Mouse (Mus musculus) brain, embryonic 14.5 days (tissue): ENCODE data around the gene Aanat. TPM values are rescaled to one million over a fixed set of nuclear protein-coding genes. Genes with fewer than 3 reads are reported as not detected.
"Not testable (repeated sequence)": the region's sequence is repeated elsewhere in the genome, so short reads cannot be mapped to it uniquely, and the experiment has no call there.

Experiments
- DNase-seq: peaks from one replicate; pipeline ENCODE4 v3.0.0-alpha.2; 2011; ENCODE audit warnings: low read depth
- CTCF ChIP-seq: fragments of 200-500 bp; IDR thresholded peaks from 2 replicates; pipeline ENCODE4 v1.5.1; 2012; ENCODE audit warnings: inconsistent platforms, mild to moderate bottlenecking, moderate library complexity, borderline replicate concordance; ENCODE audit not compliant: insufficient read depth, insufficient read length; ENCODE audit errors: extremely low read depth
- POLR2A ChIP-seq: fragments of 200-500 bp; IDR thresholded peaks from 2 replicates; pipeline ENCODE4 v1.6.1; 2012; ENCODE audit warnings: mild to moderate bottlenecking, inconsistent platforms, borderline replicate concordance; ENCODE audit not compliant: poor library complexity, insufficient read depth, insufficient read length, severe bottlenecking; ENCODE audit errors: extremely low read depth
- polyA plus RNA-seq: library from polyadenylated mRNA; depleted of rRNA; stranded (reverse); fragments of >200 nt; gene quantifications from 2 replicates; pipeline ENCODE4 v1.2.3, GENCODE M21; 2012

Gene Aanat
- polyA plus RNA-seq, 1 experiment: 1.2 TPM

DNA sequence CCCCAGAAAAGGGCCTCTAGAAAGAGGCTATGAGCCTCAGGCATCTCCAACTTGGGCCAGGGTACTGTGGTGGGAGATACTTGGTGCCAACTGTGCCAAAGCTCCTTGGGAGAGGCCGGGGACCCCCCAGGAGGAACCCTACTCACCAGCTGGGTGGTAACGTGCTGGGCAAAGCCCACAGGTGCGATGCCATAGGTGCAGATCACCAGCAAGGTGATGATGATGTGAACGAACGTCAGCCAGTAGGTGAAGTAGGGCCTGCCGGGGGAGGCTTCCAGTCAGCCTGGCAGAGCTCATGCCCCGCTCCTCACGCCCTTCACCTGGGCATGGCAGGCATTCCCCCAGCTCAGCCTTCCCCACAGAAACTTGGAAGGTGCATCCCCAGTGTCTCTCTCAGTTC is 15.8 kb downstream of the Aanat start:
- TF ChIP-seq CTCF (no peak), POLR2A (no peak)
- DNase-seq: no peak

GRCm38 (mm10) chr11:116603339-116603738 is 17.1 kb downstream of the Aanat start:
- no peak for DNase-seq
- TF ChIP-seq CTCF (peak; percentile 37), POLR2A (no peak)

DNA sequence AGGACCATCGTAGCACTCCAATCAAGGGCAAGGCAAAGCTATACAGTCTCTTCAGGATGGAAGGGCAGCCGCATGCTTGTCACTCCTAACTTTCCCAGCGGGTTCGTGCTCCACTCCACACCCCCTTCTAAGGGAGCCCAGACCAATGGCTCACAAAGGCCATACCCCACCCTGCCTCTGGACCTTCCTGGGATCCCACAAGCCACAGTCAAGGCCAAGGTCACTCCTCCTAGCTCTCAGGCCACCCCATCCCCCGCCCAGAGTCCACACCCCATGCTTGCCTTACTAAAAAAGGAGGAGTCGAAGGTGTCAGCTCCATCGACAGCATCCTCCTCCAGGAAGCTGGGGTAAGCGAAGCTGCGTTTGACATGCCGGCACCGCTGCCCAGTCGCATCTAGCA is 17.9 kb downstream of the Aanat start:
- no peak for DNase-seq
- no peak for TF ChIP-seq CTCF
- TF ChIP-seq POLR2A: no peak

DNA sequence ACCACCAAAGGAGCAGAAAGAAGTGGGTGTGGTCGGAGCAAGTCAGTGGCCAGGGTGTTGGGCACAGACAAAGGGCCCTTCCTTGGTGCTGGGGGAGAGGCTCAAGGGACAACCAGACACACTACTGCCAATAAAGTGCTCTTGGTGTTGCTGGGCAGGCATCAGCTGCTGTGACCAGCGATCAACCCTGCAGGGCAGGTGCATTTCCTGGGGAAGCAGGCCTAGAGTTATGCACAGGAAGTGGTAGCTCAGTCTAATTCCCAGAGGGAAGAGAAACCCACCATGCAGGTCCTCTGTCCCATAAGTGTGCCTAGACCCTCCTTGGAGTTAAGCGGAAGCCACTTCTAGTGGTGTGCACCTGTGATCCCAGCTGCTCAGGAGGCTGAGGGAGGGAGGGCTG is 21.5 kb downstream of the Aanat start:
- TF ChIP-seq POLR2A: no peak
- no peak for TF ChIP-seq CTCF
- no peak for DNase-seq

DNA sequence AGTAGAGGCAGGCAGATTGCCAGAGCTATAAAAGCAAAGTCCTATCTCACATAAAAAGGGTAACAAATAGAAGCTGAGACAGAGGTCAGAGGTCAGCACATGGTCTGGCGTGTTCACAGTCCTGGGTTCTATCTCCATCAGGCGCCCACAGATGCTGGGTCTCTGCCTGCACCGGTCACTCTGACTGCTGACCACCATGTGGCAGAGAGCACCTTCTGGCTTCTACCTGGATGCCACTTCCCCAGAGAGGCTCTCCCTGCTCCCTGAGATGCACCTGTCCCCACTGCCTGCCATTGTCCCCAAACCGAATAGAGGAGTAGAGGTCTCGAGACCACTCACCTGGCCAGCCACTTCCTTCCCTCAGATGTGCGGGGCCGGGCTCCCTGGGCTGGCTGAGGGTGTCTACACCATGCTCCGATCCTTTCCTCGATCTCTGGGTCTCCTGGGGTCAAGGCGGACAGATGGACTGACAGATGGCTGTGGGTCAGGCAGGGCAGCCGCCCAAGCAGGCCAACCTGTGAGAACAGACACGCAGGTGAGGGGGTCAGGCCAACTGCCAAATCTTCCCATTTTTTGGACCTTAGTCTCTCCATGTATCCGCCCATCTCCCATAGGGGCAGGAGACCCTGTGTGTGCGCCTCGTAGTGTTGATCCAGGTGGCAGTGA is 23.9 kb downstream of the Aanat start:
- no peak for TF ChIP-seq POLR2A
- TF ChIP-seq CTCF: no peak
- no peak for DNase-seq

DNA sequence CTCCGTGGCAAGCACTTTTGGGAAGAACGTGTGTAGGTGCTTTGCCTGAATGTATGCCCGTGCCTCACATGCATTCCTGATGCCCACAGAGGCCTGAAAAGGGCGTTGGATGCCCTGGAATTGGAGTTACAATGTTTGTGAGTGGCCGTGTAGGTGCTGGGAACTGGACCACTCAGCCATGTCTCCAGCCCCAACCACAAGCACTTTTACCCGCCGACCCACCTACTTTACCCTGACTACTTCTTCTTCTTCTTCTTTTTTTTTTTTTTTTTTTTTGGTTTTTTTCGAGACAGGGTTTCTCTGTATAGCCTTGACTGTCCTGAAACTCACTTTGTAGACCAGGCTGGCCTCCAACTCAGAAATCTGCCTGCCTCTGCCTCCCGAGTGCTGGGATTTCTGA is 24.9 kb downstream of the Aanat start:
- not testable (repeated sequence) for DNase-seq

DNA sequence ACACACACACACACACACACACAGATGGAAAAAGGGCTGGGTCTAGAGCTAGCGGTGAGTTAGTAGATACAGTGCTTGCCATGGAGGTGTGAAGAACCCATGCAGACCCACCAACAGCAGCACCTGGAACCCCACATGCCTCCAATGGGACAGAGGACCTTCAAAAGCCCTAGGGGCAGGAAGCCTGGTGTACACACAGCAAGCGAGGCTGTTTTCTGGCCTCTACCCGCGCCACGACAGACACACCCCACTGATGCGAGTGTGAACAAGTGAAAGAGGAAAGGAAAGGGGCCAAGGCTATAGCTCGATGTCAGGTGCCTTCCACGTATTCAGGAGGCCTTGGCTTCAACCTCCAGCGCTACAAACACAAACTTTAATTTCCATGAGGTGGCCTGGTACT is 25.7 kb downstream of the Aanat start:
- TF ChIP-seq POLR2A (no peak), CTCF (no peak)
- DNase-seq: no peak

- TF ChIP-seq CTCF: no peak
- TF ChIP-seq POLR2A: no peak
- DNase-seq: no peak
Measured at GRCm38 (mm10) chr11:116612554-116612953, 26.3 kb downstream of the Aanat start.

- DNase-seq: no peak
- no peak for TF ChIP-seq CTCF
- TF ChIP-seq POLR2A: no peak
Measured at GRCm38 (mm10) chr11:116613234-116613633, 27.0 kb downstream of the Aanat start.

GRCm38 (mm10) chr11:116615735-116616437 is 29.7 kb downstream of the Aanat start:
- TF ChIP-seq CTCF: no peak
- TF ChIP-seq POLR2A: no peak
- no peak for DNase-seq

GRCm38 (mm10) chr11:116616438-116617118 is 30.3 kb downstream of the Aanat start:
- TF ChIP-seq POLR2A (no peak), CTCF (no peak)
- DNase-seq: no peak

- no peak for DNase-seq
Measured at GRCm38 (mm10) chr11:116617641-116618040, 31.4 kb downstream of the Aanat start.

More at GRCm38 (mm10) chr11:116617641-116618040, 31.4 kb downstream of the Aanat start:
- no peak for TF ChIP-seq CTCF
- no peak for TF ChIP-seq POLR2A
